Mouse (Mus musculus): ENCODE data around the gene Hadhb.

- no peak for TF ChIP-seq CTCF (IDR thresholded peaks at IDR 0.05)
- no peak for TF ChIP-seq POLR2A (IDR thresholded peaks at IDR 0.05; ENCODE audit: insufficient read depth, low read depth, low read length)
Observed at GRCm38 (mm10) chr5:30159601-30160000, 4.6 kb downstream of the Hadhb start.

Data from heart, adult 2 months (tissue).